Mouse (Mus musculus): ENCODE results near the gene Pcnx3. TPM values are rescaled to one million over a fixed set of nuclear protein-coding genes. Genes with fewer than 3 reads are reported as not detected.

Pcnx3 gene
- polyA plus RNA-seq, 1 experiment from 2014 or later = 29.1 TPM

DNA sequence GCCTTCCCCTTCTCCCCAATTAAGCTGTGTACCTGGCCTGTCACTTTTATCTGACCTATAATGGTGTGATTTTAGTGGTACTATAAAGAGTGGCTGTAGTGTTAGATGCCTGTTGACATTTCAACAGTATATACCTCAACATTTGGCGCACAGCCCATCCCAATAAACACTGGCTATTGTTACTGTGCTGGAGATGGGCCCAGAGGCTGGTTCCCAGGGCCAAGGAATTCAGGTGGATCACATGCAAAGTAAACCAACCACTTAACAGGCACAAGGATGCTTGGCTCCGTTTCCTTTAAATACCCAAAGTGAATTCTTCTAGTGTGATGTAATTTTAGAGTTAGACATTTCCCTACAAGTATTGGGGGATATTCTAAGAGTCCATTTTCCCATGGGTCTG is 73.8 kb downstream of the Pcnx3 start:
- Histone ChIP-seq H3K4me3 (ENCODE audit: low read depth, low read length) (no peak overlapping the region), H3K27me3 (ENCODE audit: control insufficient read depth, insufficient read depth, low read length) (no peaks in the 10 kb centered on the region), H3K4me2 (ENCODE audit: low read depth, severe bottlenecking) (no peak overlapping the region), H3K4me1 (ENCODE audit: control insufficient read depth, insufficient read depth, low read length) (0 out of 2 replicates have a peak, but pooled peaks cover 3% of the 10 kb centered on the region), H3K36me3 (ENCODE audit: control insufficient read depth, insufficient read depth, low read length) (no peaks in the 10 kb centered on the region), H3K27ac (replicated peaks; ENCODE audit: low read depth, low read length) (no peak overlapping the region), H3K9me3 (ENCODE audit: control insufficient read depth, low read length) (no peaks in the 10 kb centered on the region), H3K9ac (ENCODE audit: low read length) (no peak overlapping the region)
- DNase-seq (ENCODE audit: low spot score) (no peak), ATAC-seq (ENCODE audit: insufficient number of reproducible peaks, low FRiP score, low TSS enrichment, low read depth) (no peak)
- 71% methylated on average over 2 of the region's 2 CpGs for WGBS

Small RNAs within 50 kb of the gene (microRNA-seq; reads per million reads assigned to microRNA genes)
- not detected for gene Mir6987

Other genes starting within 250 kb of the Pcnx3 start
- not detected in 2 replicates for gene Fosl1, start 241.4 kb downstream of the Pcnx3 start, polyA plus RNA-seq (2014; fragmentation: Nextera tagmentation; extraction: Ambion mirVana)
- gene Ccdc85b, start 231.0 kb downstream of the Pcnx3 start, polyA plus RNA-seq (2014; fragmentation: Nextera tagmentation; extraction: Ambion mirVana) = 7.9 and 9.2 TPM in 2 replicates
- 113 and 116 TPM in 2 replicates for gene Fibp, start 228.3 kb downstream of the Pcnx3 start, polyA plus RNA-seq (2014; fragmentation: Nextera tagmentation; extraction: Ambion mirVana)
- 0.72 and 1.0 TPM in 2 replicates for gene Ctsw, start 220.4 kb downstream of the Pcnx3 start, polyA plus RNA-seq (2014; fragmentation: Nextera tagmentation; extraction: Ambion mirVana)
- 100 and 105 TPM in 2 replicates for gene Efemp2, start 215.0 kb downstream of the Pcnx3 start, polyA plus RNA-seq (2014; fragmentation: Nextera tagmentation; extraction: Ambion mirVana)
- gene Mus81, start 200.5 kb downstream of the Pcnx3 start, polyA plus RNA-seq (2014; fragmentation: Nextera tagmentation; extraction: Ambion mirVana) = 37.0 and 39.7 TPM in 2 replicates
- gene Cfl1, start 198.5 kb downstream of the Pcnx3 start, polyA plus RNA-seq (2014; fragmentation: Nextera tagmentation; extraction: Ambion mirVana) = 3,315 and 3,495 TPM in 2 replicates
- 0.35 TPM in 1 of 2 replicates, not detected in the other for gene 1700020D05Rik, start 185.1 kb downstream of the Pcnx3 start, polyA plus RNA-seq (2014; fragmentation: Nextera tagmentation; extraction: Ambion mirVana)
- gene Snx32, start 178.4 kb downstream of the Pcnx3 start, polyA plus RNA-seq (2014; fragmentation: Nextera tagmentation; extraction: Ambion mirVana) = 8.6 and 9.0 TPM in 2 replicates
- gene Ovol1, start 128.3 kb downstream of the Pcnx3 start, polyA plus RNA-seq (2014; fragmentation: Nextera tagmentation; extraction: Ambion mirVana) = 0.74 and 0.79 TPM in 2 replicates
- gene Ap5b1, start 120.9 kb downstream of the Pcnx3 start, polyA plus RNA-seq (2014; fragmentation: Nextera tagmentation; extraction: Ambion mirVana) = 1.2 and 1.4 TPM in 2 replicates
- 173 and 185 TPM in 2 replicates for gene Rnaseh2c, start 87.0 kb downstream of the Pcnx3 start, polyA plus RNA-seq (2014; fragmentation: Nextera tagmentation; extraction: Ambion mirVana)
- gene Kat5, start 78.7 kb downstream of the Pcnx3 start, polyA plus RNA-seq (2014; fragmentation: Nextera tagmentation; extraction: Ambion mirVana) = 33.6 and 36.6 TPM in 2 replicates
- 40.9 and 41.4 TPM in 2 replicates for gene Rela, start 51.4 kb downstream of the Pcnx3 start, polyA plus RNA-seq (2014; fragmentation: Nextera tagmentation; extraction: Ambion mirVana)
- 19.0 and 19.4 TPM in 2 replicates for gene Sipa1, start 25.2 kb downstream of the Pcnx3 start, polyA plus RNA-seq (2014; fragmentation: Nextera tagmentation; extraction: Ambion mirVana)
- 14.9 and 17.4 TPM in 2 replicates for gene Map3k11, start 166 bp downstream of the Pcnx3 start, polyA plus RNA-seq (2014; fragmentation: Nextera tagmentation; extraction: Ambion mirVana)
- gene Kcnk7, start 15.5 kb upstream of the Pcnx3 start, polyA plus RNA-seq (2014; fragmentation: Nextera tagmentation; extraction: Ambion mirVana) = not detected in 2 replicates
- 5.8 and 6.1 TPM in 2 replicates for gene Ehbp1l1, start 37.4 kb upstream of the Pcnx3 start, polyA plus RNA-seq (2014; fragmentation: Nextera tagmentation; extraction: Ambion mirVana)
- 147 and 152 TPM in 2 replicates for gene Fam89b, start 40.7 kb upstream of the Pcnx3 start, polyA plus RNA-seq (2014; fragmentation: Nextera tagmentation; extraction: Ambion mirVana)
- 3.0 and 9.7 TPM in 2 replicates for gene Ltbp3, start 52.0 kb upstream of the Pcnx3 start, polyA plus RNA-seq (2014; fragmentation: Nextera tagmentation; extraction: Ambion mirVana)
- gene Scyl1, start 82.5 kb upstream of the Pcnx3 start, polyA plus RNA-seq (2014; fragmentation: Nextera tagmentation; extraction: Ambion mirVana) = 65.8 and 66.6 TPM in 2 replicates
- gene Frmd8, start 186.4 kb upstream of the Pcnx3 start, polyA plus RNA-seq (2014; fragmentation: Nextera tagmentation; extraction: Ambion mirVana) = 21.2 and 24.4 TPM in 2 replicates
- 1.5 TPM in 2 replicates for gene Slc25a45, start 188.9 kb upstream of the Pcnx3 start, polyA plus RNA-seq (2014; fragmentation: Nextera tagmentation; extraction: Ambion mirVana)
- 4.7 and 5.1 TPM in 2 replicates for gene Tigd3, start 205.2 kb upstream of the Pcnx3 start, polyA plus RNA-seq (2014; fragmentation: Nextera tagmentation; extraction: Ambion mirVana)
- gene Dpf2, start 224.1 kb upstream of the Pcnx3 start, polyA plus RNA-seq (2014; fragmentation: Nextera tagmentation; extraction: Ambion mirVana) = 209 and 218 TPM in 2 replicates
- 1.5 and 2.2 TPM in 2 replicates for gene Cdc42ep2, start 235.9 kb upstream of the Pcnx3 start, polyA plus RNA-seq (2014; fragmentation: Nextera tagmentation; extraction: Ambion mirVana)